Mouse (Mus musculus) liver, embryonic 15.5 days (tissue): ENCODE results near the gene Dgkd. TPM values are rescaled to one million over a fixed set of nuclear protein-coding genes. Genes with fewer than 3 reads are reported as not detected.

Experiments used
- ATAC-seq: fragments of 200-750 bp; cut with Nextera tagmentation; 2 replicates; pipeline ENCODE4 v1.8.0; 2017; ENCODE audit warnings: moderate number of reproducible peaks, mild to moderate bottlenecking, moderate library complexity; ENCODE audit not compliant: insufficient read depth
- H3K27ac ChIP-seq: fragments of 300-500 bp; sonication (generic); replicated peaks from 2 replicates; pipeline ENCODE4 v1.5.1; 2015; ENCODE audit warnings: mild to moderate bottlenecking, inconsistent platforms
- H3K27me3 ChIP-seq: fragments of 300-500 bp; sonication (generic); 2 replicates; pipeline ENCODE4 v1.6.1; 2015; ENCODE audit warnings: mild to moderate bottlenecking, inconsistent platforms
- H3K36me3 ChIP-seq: fragments of 300-500 bp; sonication (generic); replicated peaks from 2 replicates; pipeline ENCODE4 v1.6.1; 2015; ENCODE audit warnings: moderate library complexity, mild to moderate bottlenecking, inconsistent platforms
- H3K4me1 ChIP-seq: fragments of 300-500 bp; sonication (generic); replicated peaks from 2 replicates; pipeline ENCODE4 v1.6.1; 2015; ENCODE audit warnings: inconsistent platforms
- H3K4me2 ChIP-seq: fragments of 300-500 bp; sonication (generic); 2 replicates; pipeline ENCODE4 v1.6.1; 2015; ENCODE audit warnings: moderate library complexity, mild to moderate bottlenecking, inconsistent platforms
- H3K4me3 ChIP-seq: fragments of 300-500 bp; sonication (generic); replicated peaks from 2 replicates; pipeline ENCODE4 v1.5.1; 2015; ENCODE audit warnings: mild to moderate bottlenecking, inconsistent platforms
- H3K9ac ChIP-seq: fragments of 300-500 bp; sonication (generic); 2 replicates; pipeline ENCODE4 v1.6.1; 2015; ENCODE audit warnings: moderate library complexity, mild to moderate bottlenecking, inconsistent platforms
- H3K9me3 ChIP-seq: fragments of 300-500 bp; sonication (generic); replicated peaks from 2 replicates; pipeline ENCODE4 v1.6.1; 2016; ENCODE audit warnings: inconsistent platforms
- WGBS: fragments of 180-500 bp; shearing (Covaris S2); methylation state at CpG from one replicate; pipeline ENCODE4 v1.1.7; 2015; ENCODE audit warnings: mixed read lengths; ENCODE audit not compliant: insufficient replicate concordance; 5-methylcytosine and 5-hydroxymethylcytosine counted together
- polyA plus RNA-seq: library from polyadenylated mRNA; unstranded; fragments of >200 nt; fragmentation: Nextera tagmentation; extraction: Ambion mirVana; gene quantifications from 2 replicates; pipeline ENCODE4 v1.2.1, GENCODE M21; 2015

Dgkd gene
- polyA plus RNA-seq, 1 experiment from 2014 or later: 9.8 TPM

DNA sequence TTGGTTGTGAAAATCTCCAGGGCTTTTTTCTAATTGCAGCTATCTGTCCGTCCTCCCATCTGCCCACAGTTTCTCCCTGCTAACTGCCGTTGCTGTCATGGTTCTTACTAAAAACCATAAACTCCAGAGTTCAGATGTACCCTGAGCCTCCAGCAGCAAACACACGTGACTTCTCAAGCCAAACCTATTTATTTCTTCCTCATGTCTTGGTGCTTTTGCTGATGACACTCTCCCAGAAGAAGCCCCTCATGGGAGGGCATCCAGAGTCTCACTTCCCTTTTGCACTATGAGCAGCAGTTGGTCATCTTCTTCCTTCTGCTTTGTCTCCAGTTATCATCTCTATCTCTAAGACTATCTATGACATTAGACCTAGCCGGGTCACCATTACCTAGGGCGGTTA lies 3.8 kb upstream of the Dgkd start:
- Histone ChIP-seq H3K9ac (no peak overlapping the region), H3K4me3 (no peak overlapping the region), H3K27me3 (no peaks in the 10 kb centered on the region), H3K4me2 (no peak overlapping the region), H3K36me3 (no peaks in the 10 kb centered on the region), H3K4me1 (peaks cover 44% of the 10 kb centered on the region), H3K9me3 (no peaks in the 10 kb centered on the region), H3K27ac (no peak overlapping the region)
- 28% methylated on average over 5 of the region's 5 CpGs for WGBS
- no peak for ATAC-seq

DNA sequence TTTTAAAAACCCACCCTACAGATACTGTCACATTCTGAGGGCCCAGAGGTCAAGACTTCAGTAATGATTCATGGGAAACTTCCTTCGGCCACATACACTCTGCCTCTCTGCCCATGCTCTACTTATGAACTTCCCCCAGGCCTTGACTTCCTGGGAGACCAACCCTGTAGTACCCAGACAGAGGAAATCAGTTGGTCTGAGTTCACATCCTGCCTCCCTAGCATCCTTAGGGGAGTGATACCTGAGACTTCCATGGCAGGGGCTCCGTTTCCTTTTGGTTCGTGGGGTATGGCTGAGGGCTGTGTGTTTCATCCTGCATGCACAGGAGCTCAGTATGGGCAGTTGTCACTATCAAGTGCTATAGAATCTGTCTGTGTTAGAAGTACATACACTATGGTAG lies 1.7 kb upstream of the Dgkd start:
- no peak overlapping the region for H3K27ac ChIP-seq
- peaks cover 63% of the 10 kb centered on the region for H3K4me1 ChIP-seq
- no peaks in the 10 kb centered on the region for H3K27me3 ChIP-seq
- H3K9me3 ChIP-seq: no peaks in the 10 kb centered on the region
- no peak overlapping the region for H3K4me3 ChIP-seq
- no peak overlapping the region for H3K4me2 ChIP-seq
- WGBS: 64% methylated on average over 3 of the region's 3 CpGs
- no peak overlapping the region for H3K9ac ChIP-seq
- no peak for ATAC-seq
- H3K36me3 ChIP-seq: no peaks in the 10 kb centered on the region

DNA sequence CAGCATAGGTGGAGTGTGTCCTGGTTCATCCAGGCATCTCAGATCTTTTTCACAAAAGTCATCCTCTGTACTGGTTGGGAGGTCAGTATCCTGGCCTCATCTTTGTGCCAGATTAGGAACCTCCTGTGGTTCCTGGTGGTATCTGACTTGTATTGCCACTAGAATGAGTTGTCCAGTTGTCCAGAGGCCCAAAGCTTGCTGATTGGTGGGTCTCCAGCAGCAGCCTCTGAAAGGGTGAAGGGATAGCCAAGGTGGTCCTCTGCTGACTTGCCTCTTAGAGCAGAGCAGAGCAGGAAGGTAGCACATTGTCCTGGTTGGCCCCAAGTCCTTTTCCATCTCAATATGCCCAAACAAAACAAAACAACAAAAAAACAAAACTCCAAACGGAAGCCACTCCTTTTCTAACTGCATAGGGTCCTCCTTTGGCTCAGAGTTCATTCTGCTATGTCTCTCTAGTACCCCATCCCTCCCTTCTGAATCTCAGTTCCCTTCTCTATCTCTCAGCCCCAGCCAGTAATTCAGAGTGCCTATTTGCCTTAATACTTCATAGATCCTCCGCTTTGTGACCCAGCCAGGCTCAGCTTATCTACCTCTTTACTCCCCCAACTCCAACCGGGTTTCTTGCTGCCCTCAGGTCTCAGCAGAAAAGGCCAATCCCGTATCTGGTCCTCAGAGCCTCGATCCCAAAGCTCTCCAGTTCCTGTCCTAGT lies 851 bp upstream of the Dgkd start:
- H3K4me3 ChIP-seq: peak overlapping the region; percentile 93
- WGBS: 41% methylated on average over 5 of the region's 5 CpGs

DNA sequence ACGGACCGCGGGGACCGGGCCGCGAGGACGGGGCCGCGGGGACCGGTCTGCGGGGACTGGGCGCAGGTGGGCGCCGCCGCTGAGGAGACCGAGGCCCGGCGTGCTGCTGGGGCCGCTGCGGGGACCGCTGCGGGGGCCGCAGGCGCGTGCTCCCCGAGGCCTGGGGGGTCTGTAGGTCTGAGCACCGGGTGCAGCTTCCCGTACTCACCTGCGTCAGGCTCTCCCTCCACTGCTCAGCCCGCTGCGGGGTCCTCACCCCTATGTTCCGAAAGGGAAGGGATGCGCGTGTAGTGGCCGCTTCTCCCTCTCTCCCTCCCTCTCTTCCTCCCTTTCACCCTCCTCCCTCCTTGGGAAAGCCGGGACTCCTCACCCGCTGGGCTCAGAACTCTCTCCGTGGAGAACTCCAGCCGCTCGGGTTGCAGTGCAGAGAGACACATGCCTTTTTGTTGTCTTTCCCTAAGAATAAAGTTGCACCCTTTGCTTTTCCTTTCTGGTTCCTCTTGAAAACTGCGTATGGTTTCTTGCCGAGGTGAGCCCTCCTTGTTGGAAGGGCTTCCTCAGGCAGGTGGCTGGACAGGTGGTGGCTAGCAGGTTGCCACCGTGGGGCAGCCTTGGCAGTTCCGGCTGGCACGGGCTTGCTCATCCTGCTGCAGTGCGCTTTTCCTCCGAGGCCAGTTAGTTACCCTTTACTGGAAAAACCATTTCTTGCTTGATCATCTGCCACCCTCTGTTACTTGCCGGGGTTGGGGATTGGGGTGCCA lies 694 bp downstream of the Dgkd start:
- Histone ChIP-seq H3K27ac (peak overlapping the region; percentile 70), H3K4me1 (peaks cover 56% of the 10 kb centered on the region)

More for the DNA sequence above, 851 bp upstream of the Dgkd start:
- no peaks in the 10 kb centered on the region for H3K27me3 ChIP-seq
- peaks cover 62% of the 10 kb centered on the region for H3K4me1 ChIP-seq
- no peak overlapping the region; the same call in 1 of the 2 replicates for H3K27ac ChIP-seq
- peak overlapping the region; percentile 91 for H3K9ac ChIP-seq
- H3K9me3 ChIP-seq: no peaks in the 10 kb centered on the region
- ATAC-seq: no peak
- H3K36me3 ChIP-seq: no peaks in the 10 kb centered on the region
- H3K4me2 ChIP-seq: peak overlapping the region; percentile 99

DNA sequence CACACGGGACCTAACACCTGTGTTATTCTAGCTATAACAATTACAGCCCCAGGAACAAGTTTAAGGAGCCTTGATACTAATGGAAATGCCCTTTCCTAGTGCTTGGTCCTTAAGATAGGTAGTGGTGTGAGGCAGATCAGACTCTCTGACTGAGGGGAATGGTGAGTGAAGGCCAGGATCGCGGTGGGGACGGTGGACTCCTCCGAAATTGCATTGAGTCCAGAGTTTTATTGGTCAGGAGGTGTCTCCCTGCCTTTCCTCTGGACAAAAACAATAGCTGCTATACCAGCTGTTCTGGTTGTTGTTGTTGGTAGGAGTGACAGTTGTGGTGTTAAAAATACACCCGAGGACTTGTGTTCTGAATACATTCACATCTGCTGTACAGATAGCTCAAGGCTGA lies 1.3 kb downstream of the Dgkd start:
- H3K4me3 ChIP-seq: peak overlapping the region; percentile 93
- no peaks in the 10 kb centered on the region for H3K9me3 ChIP-seq
- H3K36me3 ChIP-seq: no peaks in the 10 kb centered on the region
- H3K4me1 ChIP-seq: peaks cover 61% of the 10 kb centered on the region
- H3K27ac ChIP-seq: peak overlapping the region; percentile 70; the same call in 1 of the 2 replicates
- peak overlapping the region; percentile 91 for H3K9ac ChIP-seq
- peak overlapping the region; percentile 99 for H3K4me2 ChIP-seq
- WGBS: 7% methylated on average over 6 of the region's 6 CpGs
- H3K27me3 ChIP-seq: no peaks in the 10 kb centered on the region
- no peak for ATAC-seq

More for the DNA sequence above, 694 bp downstream of the Dgkd start:
- no peak; the same call in 1 of the 2 replicates for ATAC-seq
- H3K36me3 ChIP-seq: no peaks in the 10 kb centered on the region
- WGBS: under 1% methylated on average over 48 of the region's 48 CpGs
- H3K27me3 ChIP-seq: no peaks in the 10 kb centered on the region
- H3K9ac ChIP-seq: peak overlapping the region; percentile 91
- H3K9me3 ChIP-seq: no peaks in the 10 kb centered on the region
- peak overlapping the region; percentile 93 for H3K4me3 ChIP-seq
- peak overlapping the region; percentile 99 for H3K4me2 ChIP-seq

DNA sequence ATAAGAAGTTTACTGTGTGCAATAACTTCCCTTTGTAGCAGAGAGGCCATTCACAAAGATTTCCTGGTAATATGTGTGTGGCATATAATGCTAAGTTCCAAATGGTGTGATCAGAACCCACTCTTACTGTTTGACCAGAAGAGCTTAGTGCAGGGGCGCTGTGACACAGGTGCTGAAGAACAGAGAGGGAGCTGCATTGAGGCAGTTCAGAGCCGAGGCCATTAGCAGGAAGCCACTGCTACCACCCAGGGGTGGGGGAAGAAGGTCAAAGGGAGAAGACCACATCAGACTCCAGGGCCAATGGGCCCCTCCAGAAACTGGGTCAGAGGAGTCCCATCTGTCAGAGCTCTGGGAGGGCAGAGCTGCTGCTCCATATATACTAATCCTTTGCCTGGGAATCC lies 1.8 kb downstream of the Dgkd start:
- Histone ChIP-seq H3K9me3 (no peaks in the 10 kb centered on the region), H3K9ac (0 out of 2 replicates have a peak overlapping the region, but pooled peaks have one; percentile 91), H3K4me3 (peak overlapping the region; percentile 93), H3K27ac (no peak overlapping the region), H3K36me3 (no peaks in the 10 kb centered on the region), H3K4me1 (peaks cover 64% of the 10 kb centered on the region), H3K4me2 (peak overlapping the region; percentile 99), H3K27me3 (no peaks in the 10 kb centered on the region)
- no peak for ATAC-seq
- 15% methylated on average over 2 of the region's 2 CpGs for WGBS

DNA sequence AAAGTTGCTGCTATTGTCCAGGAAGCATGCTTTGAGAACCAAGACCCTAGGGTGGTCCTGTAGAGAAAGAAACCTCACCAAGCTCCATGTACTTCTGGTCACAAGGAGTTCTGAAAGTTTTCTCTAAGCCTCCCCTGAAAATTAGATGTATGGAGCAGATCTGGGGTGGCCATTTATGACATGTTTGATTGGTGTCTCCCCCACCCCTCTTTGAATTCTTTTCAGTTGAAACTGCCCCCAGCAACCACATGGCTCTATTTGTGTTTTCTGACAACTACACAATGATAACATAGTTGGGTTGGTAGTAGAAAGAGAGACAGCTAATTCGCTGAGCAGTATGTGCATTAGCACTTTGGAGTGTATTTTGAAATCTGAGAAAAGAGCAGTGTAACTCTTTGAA lies 2.4 kb downstream of the Dgkd start:
- Histone ChIP-seq H3K27ac (no peak overlapping the region), H3K4me1 (peaks cover 64% of the 10 kb centered on the region), H3K4me3 (no peak overlapping the region), H3K9ac (no peak overlapping the region), H3K36me3 (no peaks in the 10 kb centered on the region), H3K9me3 (no peaks in the 10 kb centered on the region), H3K27me3 (no peaks in the 10 kb centered on the region), H3K4me2 (no peak overlapping the region)
- no peak for ATAC-seq
- 70% methylated on average over 1 of the region's 1 CpGs for WGBS

DNA sequence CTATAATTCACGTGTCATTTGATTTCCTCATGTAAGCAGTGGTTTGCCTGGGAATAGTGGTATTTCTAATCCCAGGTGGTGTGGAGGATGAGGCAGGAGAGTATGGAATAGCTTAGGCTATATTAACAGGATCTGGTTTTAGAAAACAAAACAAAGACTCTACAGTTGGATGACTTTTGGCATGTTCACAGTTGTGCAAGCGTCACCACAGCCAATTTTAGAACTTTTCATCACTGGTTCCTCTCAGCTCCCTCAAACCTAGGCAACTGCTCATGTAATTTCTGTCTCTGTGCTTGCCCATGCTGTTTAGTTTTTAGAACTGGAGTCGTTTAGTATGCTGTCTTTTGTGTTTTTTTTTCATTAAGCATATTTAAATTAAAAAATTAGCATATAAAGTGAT lies 3.7 kb downstream of the Dgkd start:
- Histone ChIP-seq H3K9me3 (no peaks in the 10 kb centered on the region), H3K4me3 (no peak overlapping the region), H3K27ac (0 out of 2 replicates have a peak overlapping the region, but pooled peaks have one; percentile 8), H3K9ac (no peak overlapping the region), H3K27me3 (no peaks in the 10 kb centered on the region), H3K36me3 (no peaks in the 10 kb centered on the region), H3K4me2 (no peak overlapping the region), H3K4me1 (peaks cover 64% of the 10 kb centered on the region)
- no peak for ATAC-seq
- WGBS: 41% methylated on average over 3 of the region's 3 CpGs

DNA sequence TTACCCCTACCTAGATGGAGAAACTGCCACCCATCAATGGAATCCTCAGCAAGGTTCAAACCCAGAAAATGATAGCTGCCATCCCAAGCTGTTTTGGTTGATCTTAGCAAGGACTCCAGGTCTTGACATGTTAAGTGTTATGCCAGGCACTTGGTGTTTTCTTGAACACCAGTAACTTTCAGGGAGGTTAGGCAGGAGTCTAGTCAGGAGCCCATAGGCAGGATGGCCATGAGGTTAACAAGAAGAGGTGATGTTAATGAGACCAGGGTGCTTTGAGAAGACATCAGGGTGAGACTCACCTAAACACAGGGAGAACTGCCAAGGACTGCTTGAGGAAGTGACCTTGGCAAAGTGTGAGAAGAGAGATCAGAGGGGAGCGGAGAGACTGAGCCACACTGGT lies 4.9 kb downstream of the Dgkd start:
- no peaks in the 10 kb centered on the region for H3K9me3 ChIP-seq
- H3K9ac ChIP-seq: no peak overlapping the region
- no peak for ATAC-seq
- no peak overlapping the region for H3K4me3 ChIP-seq
- H3K36me3 ChIP-seq: no peaks in the 10 kb centered on the region
- H3K4me1 ChIP-seq: peaks cover 59% of the 10 kb centered on the region
- H3K27me3 ChIP-seq: no peaks in the 10 kb centered on the region
- 82% methylated on average over 1 of the region's 1 CpGs for WGBS
- H3K27ac ChIP-seq: no peak overlapping the region
- H3K4me2 ChIP-seq: no peak overlapping the region

DNA sequence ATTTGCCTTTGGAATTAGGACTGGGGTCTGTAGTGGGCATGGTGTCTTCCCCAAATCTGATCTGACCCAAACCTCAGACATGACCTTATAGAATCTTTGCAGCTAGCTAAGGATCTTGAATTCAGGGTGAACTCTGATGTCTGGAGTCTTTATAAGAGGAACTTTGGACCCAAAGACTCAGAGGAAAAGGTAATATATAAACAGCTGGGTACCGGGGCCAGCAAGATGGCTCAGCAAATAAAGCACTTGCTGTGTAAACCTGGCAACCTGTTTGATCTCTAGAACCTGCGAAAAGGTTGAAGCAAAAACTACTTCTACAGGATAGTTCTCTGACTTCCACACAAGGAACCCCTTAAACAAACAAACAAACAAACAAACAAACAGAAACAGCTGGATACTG lies 5.4 kb downstream of the Dgkd start:
- H3K9me3 ChIP-seq: no peaks in the 10 kb centered on the region
- no peak overlapping the region for H3K4me3 ChIP-seq
- WGBS: 63% methylated on average over 2 of the region's 2 CpGs
- no peak for ATAC-seq
- no peaks in the 10 kb centered on the region for H3K27me3 ChIP-seq
- no peak overlapping the region for H3K27ac ChIP-seq
- peaks cover 56% of the 10 kb centered on the region for H3K4me1 ChIP-seq
- no peaks in the 10 kb centered on the region for H3K36me3 ChIP-seq
- no peak overlapping the region for H3K9ac ChIP-seq
- no peak overlapping the region for H3K4me2 ChIP-seq

DNA sequence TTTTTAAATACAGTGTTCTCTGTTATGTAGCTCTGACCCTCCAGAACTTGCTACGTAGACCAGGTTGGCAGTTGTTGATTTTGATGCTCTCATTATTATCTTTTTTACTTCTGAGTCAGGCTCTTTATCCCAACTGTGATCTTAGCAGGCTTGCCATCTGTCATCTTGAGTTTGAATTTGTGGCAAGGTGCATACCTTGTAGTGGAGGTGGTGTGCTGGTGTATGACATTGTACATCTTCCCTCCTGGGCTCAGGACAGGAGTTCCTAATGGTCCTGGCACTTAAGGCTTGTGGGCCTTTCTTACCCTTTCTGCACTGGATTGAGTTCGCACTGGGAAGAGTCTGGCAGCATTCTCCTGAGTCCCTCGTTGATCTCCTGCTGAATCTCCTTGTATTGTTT lies 10.5 kb downstream of the Dgkd start:
- Histone ChIP-seq H3K4me3 (no peak overlapping the region), H3K27me3 (no peaks in the 10 kb centered on the region), H3K4me2 (no peak overlapping the region), H3K9ac (no peak overlapping the region), H3K9me3 (no peaks in the 10 kb centered on the region), H3K27ac (no peak overlapping the region), H3K4me1 (peaks cover 25% of the 10 kb centered on the region), H3K36me3 (no peaks in the 10 kb centered on the region)
- 51% methylated on average over 3 of the region's 3 CpGs for WGBS
- no peak for ATAC-seq
